Mouse (Mus musculus) hematopoietic stem cell, adult 5-6 weeks (primary cell): Measurements from ENCODE around the gene Gm8439. TPM values are rescaled to one million over a fixed set of nuclear protein-coding genes. Genes with fewer than 3 reads are reported as not detected.

Experiments
- ATAC-seq, 2 experiments: fragments of 125-278 bp in 1 of 2; replicated peaks in 1 of 2; 2 replicates each; pipeline ENCODE4 v1.8.0; 2016 to 2017; ENCODE audit warnings: inconsistent platforms in 2 of 2, mild to moderate bottlenecking in 2 of 2, moderate number of reproducible peaks in 2 of 2, low read depth in 1 of 2, moderate TSS enrichment in 1 of 2; ENCODE audit not compliant: low FRiP score in 2 of 2, poor library complexity in 2 of 2, severe bottlenecking in 2 of 2, insufficient read depth in 1 of 2, low TSS enrichment in 1 of 2
- total RNA-seq: library from RNA; stranded (forward); fragments of 172-1452, 232-1000 nt; gene quantifications from 2 replicates; pipeline ENCODE4 v1.2.3, GENCODE M21; 2017

The Gm8439 gene
- total RNA-seq, 1 experiment from 2014 or later = not detected

DNA sequence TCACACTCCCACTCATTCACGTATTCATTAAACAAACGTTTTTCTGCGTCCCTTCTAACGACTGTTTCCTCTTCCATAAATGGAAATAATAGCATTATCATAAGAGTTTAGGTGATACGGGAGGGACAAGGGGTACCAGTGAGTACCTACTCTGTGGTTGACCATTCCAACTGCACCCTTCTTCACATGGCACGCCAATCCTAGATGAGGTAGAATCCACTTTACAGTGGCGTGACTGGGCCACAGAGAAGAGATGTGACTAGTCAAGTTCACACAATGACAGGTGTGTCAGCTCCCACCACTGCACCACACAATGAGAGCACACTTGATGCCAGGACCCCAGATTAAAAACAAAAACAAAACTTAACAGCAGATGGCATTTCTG lies 61.7 kb downstream of the Gm8439 start:
- 0 out of 4 replicates have a peak, but pooled peaks of 1 of the 2 experiments have one; percentile 23 for ATAC-seq

DNA sequence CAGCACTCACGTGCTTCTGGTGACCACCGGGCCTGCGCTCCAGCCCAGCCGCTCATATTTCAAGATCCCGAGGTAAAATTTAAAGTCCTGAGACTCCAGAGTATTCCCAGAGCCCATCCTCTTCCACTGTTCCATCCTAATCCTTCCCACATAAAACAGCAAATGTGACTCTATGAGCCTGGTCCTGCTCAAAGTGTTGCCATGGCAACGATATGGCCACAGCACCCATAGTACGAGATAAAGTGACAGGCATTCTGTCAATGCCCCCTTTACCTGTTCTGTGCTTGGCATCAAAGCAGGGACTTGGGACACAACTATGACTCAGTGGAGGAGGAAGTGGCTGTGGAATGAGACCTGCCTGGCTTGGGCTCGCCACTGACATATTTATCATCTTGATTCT lies 67.4 kb downstream of the Gm8439 start:
- ATAC-seq = no peak

Other genes with a start within 250 kb of the Gm8439 start
- gene Scmh1, start 183.5 kb upstream of the Gm8439 start, total RNA-seq = 22.8 and 24.0 TPM in 2 replicates
- 0.81 TPM in 1 of 2 replicates, not detected in the other for gene Slfnl1, start 56.5 kb upstream of the Gm8439 start, total RNA-seq
- 41.4 and 45.4 TPM in 2 replicates for gene Ctps, start 18.5 kb upstream of the Gm8439 start, total RNA-seq
- 0.56 and 2.3 TPM in 2 replicates for gene Cited4, start 77.8 kb downstream of the Gm8439 start, total RNA-seq
- not detected in 2 replicates for gene Kcnq4, start 159.9 kb downstream of the Gm8439 start, total RNA-seq
- gene Nfyc, start 242.8 kb downstream of the Gm8439 start, total RNA-seq = 49.2 and 64.7 TPM in 2 replicates